Mouse (Mus musculus): ENCODE data around the gene Rpl36. TPM values are rescaled to one million over a fixed set of nuclear protein-coding genes. Genes with fewer than 3 reads are reported as not detected.
"Not testable (repeated sequence)": the region's sequence is repeated elsewhere in the genome, so short reads cannot be mapped to it uniquely, and the experiment has no call there.

Gene Rpl36
- polyA plus RNA-seq, 1 experiment from 2014 or later, result 789 TPM

DNA sequence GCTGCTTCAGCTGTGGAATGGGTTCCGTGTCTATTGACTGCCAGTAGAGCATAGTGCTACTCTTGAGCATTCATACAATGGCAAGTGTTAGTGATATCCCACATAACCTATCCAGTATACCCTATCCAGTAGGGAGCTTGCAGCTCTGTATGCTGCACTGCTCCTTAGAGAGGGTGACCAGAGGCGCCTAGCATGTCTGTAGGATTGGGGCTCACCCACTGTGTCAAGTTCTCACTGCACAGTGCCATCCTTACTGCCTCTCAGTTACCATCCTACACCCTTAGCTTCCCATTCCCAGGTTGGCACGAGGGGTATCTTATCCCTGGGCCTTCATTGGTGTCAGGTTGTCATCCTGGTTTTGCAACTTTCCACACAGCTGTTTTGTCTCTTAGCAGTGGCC, 8.8 kb upstream of the Rpl36 start:
- H3K9ac ChIP-seq (ENCODE audit: low read depth, low read length), result no peak overlapping the region
- peaks cover 10% of the 10 kb centered on the region for H3K4me1 ChIP-seq (ENCODE audit: control insufficient read depth, insufficient read depth, low read length)
- H3K9me3 ChIP-seq (replicated peaks; ENCODE audit: control insufficient read depth, low read length, poor library complexity, severe bottlenecking), result no peaks in the 10 kb centered on the region
- H3K27me3 ChIP-seq (ENCODE audit: control insufficient read depth, insufficient read depth, low read depth, low read length), result no peaks in the 10 kb centered on the region
- peaks cover 69% of the 10 kb centered on the region for H3K36me3 ChIP-seq (ENCODE audit: control insufficient read depth, insufficient read depth, low read length)
- no peak overlapping the region for H3K4me3 ChIP-seq (ENCODE audit: low read depth, low read length)
- H3K27ac ChIP-seq (ENCODE audit: low read length), result no peak overlapping the region
- no peak overlapping the region for H3K4me2 ChIP-seq (ENCODE audit: low read length)
- ATAC-seq, result no peak
- WGBS, result 92% methylated on average over 3 of the region's 3 CpGs

DNA sequence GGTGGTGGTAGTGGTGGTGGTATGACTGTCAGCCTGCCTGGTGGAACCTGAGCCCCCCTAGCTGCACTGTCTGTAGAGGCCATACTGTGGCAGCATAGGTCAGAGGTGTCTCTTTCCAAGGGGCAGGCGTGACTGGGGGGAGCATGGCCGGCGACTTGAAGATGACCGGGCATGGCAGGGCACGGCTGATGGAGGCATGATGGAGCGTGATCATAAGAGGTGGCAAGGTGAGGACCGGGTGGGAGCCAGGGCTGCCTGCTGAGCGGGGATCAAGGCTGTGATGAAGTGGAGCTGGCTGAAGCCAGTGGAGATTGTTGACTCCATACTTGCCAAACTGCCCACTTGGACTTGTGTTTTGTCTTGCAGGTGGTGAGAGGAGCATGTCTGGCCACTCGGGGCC, 7.8 kb upstream of the Rpl36 start:
- H3K36me3 ChIP-seq (ENCODE audit: control insufficient read depth, insufficient read depth, low read length), result peaks cover 59% of the 10 kb centered on the region
- H3K9ac ChIP-seq (ENCODE audit: low read depth, low read length), result no peak overlapping the region
- H3K4me3 ChIP-seq (ENCODE audit: low read depth, low read length), result no peak overlapping the region
- ATAC-seq, result no peak
- H3K4me2 ChIP-seq (ENCODE audit: low read length), result no peak overlapping the region
- H3K4me1 ChIP-seq (ENCODE audit: control insufficient read depth, insufficient read depth, low read length), result peaks cover 13% of the 10 kb centered on the region
- 92% methylated on average over 9 of the region's 9 CpGs for WGBS
- H3K9me3 ChIP-seq (replicated peaks; ENCODE audit: control insufficient read depth, low read length, poor library complexity, severe bottlenecking), result no peaks in the 10 kb centered on the region
- no peaks in the 10 kb centered on the region for H3K27me3 ChIP-seq (ENCODE audit: control insufficient read depth, insufficient read depth, low read depth, low read length)
- H3K27ac ChIP-seq (ENCODE audit: low read length), result no peak overlapping the region

DNA sequence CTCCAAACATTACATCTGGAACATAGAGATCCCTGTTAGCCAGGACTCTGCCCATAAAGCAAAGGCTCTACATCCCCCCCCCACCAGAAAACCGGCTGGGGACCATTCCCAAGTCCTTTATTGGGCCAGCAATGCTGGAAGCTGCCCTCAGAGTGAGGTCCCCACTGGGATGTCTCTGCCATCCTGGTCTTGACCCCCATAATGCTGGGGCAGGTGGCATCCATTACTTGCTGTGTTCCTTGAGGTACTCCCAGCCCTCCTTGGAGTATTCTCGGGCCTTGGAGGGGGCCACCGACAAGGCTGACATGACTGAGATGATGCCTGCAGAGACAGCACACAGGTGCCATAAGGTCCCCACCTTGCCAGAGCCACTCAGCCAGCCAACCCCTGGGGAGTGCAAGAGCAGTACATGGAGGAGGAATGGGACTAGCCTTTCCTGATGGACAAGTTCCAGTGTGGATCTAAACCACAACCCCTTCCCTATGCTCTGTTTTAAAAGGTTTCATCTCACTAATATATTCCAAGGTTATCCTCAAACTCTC, 5.6 kb upstream of the Rpl36 start:
- WGBS, result 83% methylated on average over 3 of the region's 3 CpGs
- Histone ChIP-seq H3K4me3 (ENCODE audit: low read depth, low read length) (no peak overlapping the region), H3K36me3 (ENCODE audit: control insufficient read depth, insufficient read depth, low read length) (peaks cover 41% of the 10 kb centered on the region), H3K4me1 (ENCODE audit: control insufficient read depth, insufficient read depth, low read length) (peaks cover 15% of the 10 kb centered on the region), H3K4me2 (ENCODE audit: low read length) (no peak overlapping the region), H3K27ac (ENCODE audit: low read length) (no peak overlapping the region), H3K9ac (ENCODE audit: low read depth, low read length) (no peak overlapping the region), H3K9me3 (replicated peaks; ENCODE audit: control insufficient read depth, low read length, poor library complexity, severe bottlenecking) (no peaks in the 10 kb centered on the region), H3K27me3 (ENCODE audit: control insufficient read depth, insufficient read depth, low read depth, low read length) (no peaks in the 10 kb centered on the region)
- ATAC-seq, result no peak

DNA sequence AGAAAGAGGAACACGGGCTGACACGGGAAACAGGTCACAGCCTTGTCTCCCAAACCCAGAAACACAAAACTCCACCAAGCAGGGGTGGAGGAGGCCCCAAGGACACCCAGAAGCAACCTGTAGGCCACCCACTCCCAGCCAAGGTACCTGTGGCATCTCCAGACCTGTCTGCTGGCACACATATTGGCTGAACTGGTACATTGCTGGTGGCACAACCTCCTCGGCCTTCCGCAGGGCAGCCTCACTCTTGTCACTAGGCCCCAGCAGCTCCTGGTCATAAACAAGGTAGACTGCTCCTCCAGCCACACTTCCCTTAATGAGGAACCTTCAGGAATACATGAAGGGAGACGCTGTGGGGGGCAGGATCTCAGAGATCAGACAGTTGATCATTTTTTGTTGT, 4.5 kb upstream of the Rpl36 start:
- no peaks in the 10 kb centered on the region for H3K9me3 ChIP-seq (replicated peaks; ENCODE audit: control insufficient read depth, low read length, poor library complexity, severe bottlenecking)
- peak overlapping the region; percentile 57 for H3K4me3 ChIP-seq (ENCODE audit: low read depth, low read length)
- H3K27me3 ChIP-seq (ENCODE audit: control insufficient read depth, insufficient read depth, low read depth, low read length), result no peaks in the 10 kb centered on the region
- WGBS, result 69% methylated on average over 5 of the region's 5 CpGs
- H3K9ac ChIP-seq (ENCODE audit: low read depth, low read length), result peak overlapping the region; percentile 87
- 0 out of 2 replicates have a peak overlapping the region, but pooled peaks have one; percentile 2 for H3K27ac ChIP-seq (ENCODE audit: low read length)
- no peak for ATAC-seq
- H3K4me2 ChIP-seq (ENCODE audit: low read length), result peak overlapping the region; percentile 90
- H3K4me1 ChIP-seq (ENCODE audit: control insufficient read depth, insufficient read depth, low read length), result peaks cover 15% of the 10 kb centered on the region
- peaks cover 30% of the 10 kb centered on the region for H3K36me3 ChIP-seq (ENCODE audit: control insufficient read depth, insufficient read depth, low read length)

DNA sequence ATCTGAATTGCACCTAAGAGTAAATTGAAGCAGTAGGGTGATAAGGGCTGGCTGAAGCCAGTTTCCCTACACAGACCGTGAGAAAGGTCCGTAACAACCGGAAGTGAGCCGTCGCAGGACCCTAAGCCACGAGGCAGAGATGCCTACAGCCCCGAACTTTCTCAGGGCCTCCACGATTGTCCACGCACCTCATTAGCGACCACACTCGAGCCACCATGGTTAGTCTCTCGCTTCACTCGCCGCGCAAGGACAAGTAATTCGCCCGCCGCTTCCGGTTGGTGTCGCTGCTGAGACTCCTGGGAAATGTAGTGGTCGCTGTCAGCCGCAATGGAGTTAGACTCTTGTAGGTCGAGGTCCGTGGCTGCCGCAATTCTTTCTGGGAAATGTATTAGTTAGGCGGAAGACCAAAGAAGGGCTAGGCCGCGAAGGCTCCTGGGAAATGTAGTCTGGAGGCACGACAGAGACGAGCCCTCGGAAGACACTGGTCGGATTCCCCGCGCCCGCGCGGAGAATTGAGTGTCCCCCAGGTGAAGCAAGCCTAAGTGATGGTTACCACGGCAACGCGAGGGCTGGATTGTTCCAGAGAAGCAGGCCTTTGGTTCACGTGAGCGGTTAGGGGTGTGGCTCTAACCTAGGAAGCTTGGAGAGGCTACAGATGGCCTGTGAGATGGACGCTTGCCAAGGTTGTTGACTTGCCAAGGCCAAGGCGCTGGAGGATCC, 3.6 kb upstream of the Rpl36 start, which contains the start of gene 2410015M20Rik:
Gene 2410015M20Rik, minus strand, starts transcription at position 320 of the 720 bp plus-strand sequence.
- H3K36me3 ChIP-seq (ENCODE audit: control insufficient read depth, insufficient read depth, low read length), result peaks cover 21% of the 10 kb centered on the region
- H3K9me3 ChIP-seq (replicated peaks; ENCODE audit: control insufficient read depth, low read length, poor library complexity, severe bottlenecking), result no peaks in the 10 kb centered on the region
- peak within 1 kb of the TSS; percentile 57 for H3K4me3 ChIP-seq (ENCODE audit: low read depth, low read length)
- no peaks in the 10 kb centered on the region for H3K27me3 ChIP-seq (ENCODE audit: control insufficient read depth, insufficient read depth, low read depth, low read length)
- peak within 1 kb of the TSS; percentile 87 for H3K27ac ChIP-seq (ENCODE audit: low read length)
- H3K9ac ChIP-seq (ENCODE audit: low read depth, low read length), result peak within 1 kb of the TSS; percentile 87
- H3K4me1 ChIP-seq (ENCODE audit: control insufficient read depth, insufficient read depth, low read length), result peaks cover 20% of the 10 kb centered on the region
- WGBS, result under 1% methylated on average over 44 of the region's 44 CpGs
- ATAC-seq, result peak; percentile 89
- peak within 1 kb of the TSS; percentile 90 for H3K4me2 ChIP-seq (ENCODE audit: low read length)

DNA sequence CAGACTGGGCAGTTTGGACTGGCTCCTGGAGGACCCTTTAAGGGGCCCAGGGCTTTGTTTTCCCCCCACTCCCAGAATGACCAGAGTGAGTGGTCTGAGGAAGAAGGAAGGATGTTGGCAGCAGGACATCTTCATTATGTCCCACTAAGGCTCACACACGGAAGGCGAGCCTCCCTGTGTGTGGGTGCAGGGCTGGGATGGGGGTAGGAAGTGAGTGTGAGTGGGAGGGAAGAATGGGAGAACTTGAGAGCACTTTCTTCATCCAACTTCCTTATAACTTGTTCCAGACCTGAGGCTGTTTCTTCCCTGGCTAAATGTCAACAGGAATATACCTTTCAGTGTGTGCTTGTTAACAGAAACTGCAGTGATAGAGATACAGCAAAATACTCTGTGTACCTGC, 1.9 kb upstream of the Rpl36 start:
- Histone ChIP-seq H3K4me1 (ENCODE audit: control insufficient read depth, insufficient read depth, low read length) (peaks cover 25% of the 10 kb centered on the region), H3K9ac (ENCODE audit: low read depth, low read length) (0 out of 2 replicates have a peak overlapping the region, but pooled peaks have one; percentile 25)

DNA sequence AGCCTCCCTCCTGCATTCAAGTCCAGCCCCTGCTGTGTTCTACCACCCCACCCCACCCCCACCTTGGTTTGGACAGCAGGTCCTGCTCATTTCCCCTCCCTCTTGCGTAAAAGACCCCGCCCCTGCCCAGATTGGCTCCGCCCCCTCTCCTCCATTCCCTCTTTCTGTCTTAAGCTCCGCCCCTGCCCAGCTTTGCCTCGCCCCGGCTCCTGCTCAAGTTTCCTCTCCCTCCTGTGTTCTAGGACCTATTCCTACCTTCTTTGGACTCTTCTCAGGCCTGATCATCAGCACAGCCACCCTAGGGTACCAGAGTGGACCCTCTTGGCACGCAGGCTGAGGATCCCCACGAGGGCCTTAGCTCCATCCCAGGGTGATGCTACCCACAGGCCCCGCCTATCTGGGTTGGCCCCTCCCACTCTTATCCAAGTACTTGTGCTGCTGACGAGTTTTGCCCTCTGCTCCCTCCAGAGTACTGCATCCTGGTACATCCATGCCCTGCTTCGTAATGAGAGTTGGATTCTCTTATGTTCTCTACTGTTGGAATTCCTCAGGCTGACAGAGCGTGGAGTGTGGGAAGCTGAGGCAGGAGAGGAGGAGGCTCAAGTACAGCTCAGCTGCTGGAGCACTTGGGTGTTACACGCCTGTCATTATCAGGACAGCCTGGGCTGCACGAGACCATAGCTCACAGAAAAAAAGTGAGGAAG, 1.2 kb upstream of the Rpl36 start:
- WGBS, result 13% methylated on average over 14 of the region's 14 CpGs
- H3K4me1 ChIP-seq (ENCODE audit: control insufficient read depth, insufficient read depth, low read length), result peaks cover 25% of the 10 kb centered on the region
- H3K9ac ChIP-seq (ENCODE audit: low read depth, low read length), result no peak overlapping the region
- H3K27ac ChIP-seq (ENCODE audit: low read length), result no peak overlapping the region
- H3K27me3 ChIP-seq (ENCODE audit: control insufficient read depth, insufficient read depth, low read depth, low read length), result no peaks in the 10 kb centered on the region
- H3K4me2 ChIP-seq (ENCODE audit: low read length), result no peak overlapping the region
- H3K36me3 ChIP-seq (ENCODE audit: control insufficient read depth, insufficient read depth, low read length), result peaks cover 3% of the 10 kb centered on the region
- no peak overlapping the region for H3K4me3 ChIP-seq (ENCODE audit: low read depth, low read length)
- H3K9me3 ChIP-seq (replicated peaks; ENCODE audit: control insufficient read depth, low read length, poor library complexity, severe bottlenecking), result no peaks in the 10 kb centered on the region
- no peak for ATAC-seq

More for the DNA sequence above, 1.9 kb upstream of the Rpl36 start:
- ATAC-seq, result no peak
- H3K4me2 ChIP-seq (ENCODE audit: low read length), result no peak overlapping the region
- H3K27ac ChIP-seq (ENCODE audit: low read length), result no peak overlapping the region
- H3K36me3 ChIP-seq (ENCODE audit: control insufficient read depth, insufficient read depth, low read length), result peaks cover 10% of the 10 kb centered on the region
- 79% methylated on average over 2 of the region's 2 CpGs for WGBS
- no peaks in the 10 kb centered on the region for H3K27me3 ChIP-seq (ENCODE audit: control insufficient read depth, insufficient read depth, low read depth, low read length)
- H3K9me3 ChIP-seq (replicated peaks; ENCODE audit: control insufficient read depth, low read length, poor library complexity, severe bottlenecking), result no peaks in the 10 kb centered on the region
- H3K4me3 ChIP-seq (ENCODE audit: low read depth, low read length), result no peak overlapping the region

DNA sequence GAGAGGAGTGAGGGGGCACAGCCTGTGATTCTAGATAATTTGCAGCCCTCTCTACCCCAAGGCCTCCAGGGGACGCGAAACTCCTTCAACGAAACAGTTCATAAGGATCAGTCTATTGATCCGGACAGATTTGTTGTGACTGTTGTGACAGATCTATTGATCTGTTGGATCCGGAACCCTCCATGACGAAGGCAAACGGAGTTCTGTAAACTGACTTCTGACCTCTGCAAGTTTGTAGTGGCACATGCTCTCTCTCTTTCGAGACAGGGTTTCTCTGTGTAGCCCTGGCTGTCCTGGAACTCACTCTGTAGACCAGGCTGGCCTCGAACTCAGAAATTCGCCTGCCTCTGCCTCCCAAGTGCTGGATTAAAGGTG, 664 bp upstream of the Rpl36 start:
- not testable (repeated sequence) for ATAC-seq; H3K27ac ChIP-seq (ENCODE audit: low read length); H3K4me2 ChIP-seq (ENCODE audit: low read length); H3K36me3 ChIP-seq (ENCODE audit: control insufficient read depth, insufficient read depth, low read length); H3K27me3 ChIP-seq (ENCODE audit: control insufficient read depth, insufficient read depth, low read depth, low read length); H3K4me3 ChIP-seq (ENCODE audit: low read depth, low read length); H3K9ac ChIP-seq (ENCODE audit: low read depth, low read length); H3K9me3 ChIP-seq (replicated peaks; ENCODE audit: control insufficient read depth, low read length, poor library complexity, severe bottlenecking)
- peaks cover 25% of the 10 kb centered on the region for H3K4me1 ChIP-seq (ENCODE audit: control insufficient read depth, insufficient read depth, low read length)
- WGBS, result 77% methylated on average over 10 of the region's 10 CpGs

DNA sequence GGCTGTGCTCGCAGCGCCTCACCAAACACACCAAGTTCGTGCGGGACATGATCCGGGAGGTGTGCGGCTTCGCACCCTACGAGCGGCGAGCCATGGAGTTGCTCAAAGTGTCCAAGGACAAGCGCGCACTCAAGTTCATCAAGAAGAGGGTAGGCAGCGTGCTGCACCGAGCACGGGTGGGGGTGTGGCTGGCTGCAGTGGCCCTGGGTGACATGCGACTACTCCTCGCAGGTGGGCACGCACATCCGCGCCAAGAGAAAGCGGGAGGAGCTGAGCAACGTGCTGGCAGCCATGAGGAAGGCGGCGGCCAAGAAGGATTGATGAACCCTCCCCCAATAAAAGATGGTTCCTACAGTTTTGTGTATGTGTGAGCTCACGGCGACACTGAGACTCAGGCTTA, 677 bp downstream of the Rpl36 start:
- H3K27me3 ChIP-seq (ENCODE audit: control insufficient read depth, insufficient read depth, low read depth, low read length); ATAC-seq; H3K9me3 ChIP-seq (replicated peaks; ENCODE audit: control insufficient read depth, low read length, poor library complexity, severe bottlenecking): not testable (repeated sequence)
- WGBS, result 1% methylated on average over 26 of the region's 26 CpGs
- H3K27ac ChIP-seq (ENCODE audit: low read length), result peak overlapping the region; percentile 91
- H3K4me3 ChIP-seq (ENCODE audit: low read depth, low read length), result peak overlapping the region; percentile 64
- peaks cover 19% of the 10 kb centered on the region for H3K36me3 ChIP-seq (ENCODE audit: control insufficient read depth, insufficient read depth, low read length)
- peak overlapping the region; percentile 77 for H3K9ac ChIP-seq (ENCODE audit: low read depth, low read length)
- peaks cover 18% of the 10 kb centered on the region for H3K4me1 ChIP-seq (ENCODE audit: control insufficient read depth, insufficient read depth, low read length)
- peak overlapping the region; percentile 83 for H3K4me2 ChIP-seq (ENCODE audit: low read length)

Measured in midbrain, embryonic 16.5 days (tissue).